Mouse (Mus musculus): ENCODE results near the gene Arhgef10l. TPM values are rescaled to one million over a fixed set of nuclear protein-coding genes. Genes with fewer than 3 reads are reported as not detected.

Gene Arhgef10l
- total RNA-seq (2023): 10 to 100 TPM; 42.1 to 54.6 TPM

GRCm38 (mm10) chr4:140665760-140666159 lies at the start of gene Arhgef10l:
Gene Arhgef10l, minus strand, starts transcription at chr4:140666012.

GRCm38 (mm10) chr4:140700269-140701018 lies 34.6 kb upstream of the Arhgef10l start, which contains the start of gene Rcc2:
Gene Rcc2, plus strand, starts transcription at chr4:140700541.

Other genes with a start within 250 kb of the Arhgef10l start
- gene Rcc2, start 34.5 kb upstream of the Arhgef10l start, total RNA-seq (2023): 10 to 100 TPM; 70.5 to 73.6 TPM
- gene Padi6, start 76.6 kb upstream of the Arhgef10l start, total RNA-seq (2023): under 1 TPM in 1 of 2 experiments, not detected in 1; 0.20 TPM
- gene Padi4, start 108.2 kb upstream of the Arhgef10l start, total RNA-seq (2023): 100 to 1,000 TPM; 443 to 544 TPM
- under 1 TPM; 0.24 to 0.60 TPM for gene Padi3, start 144.6 kb upstream of the Arhgef10l start, total RNA-seq (2023)
- not detected for gene Padi1, start 179.8 kb upstream of the Arhgef10l start, total RNA-seq (2023)
- 10 to 100 TPM; 33.8 to 42.6 TPM for gene Padi2, start 240.3 kb upstream of the Arhgef10l start, total RNA-seq (2023)

Data from neutrophil, adult 59 days (primary cell).